Mouse (Mus musculus) layer of hippocampus, postnatal 36 days (tissue): ENCODE results near the gene Ahnak. TPM values are rescaled to one million over a fixed set of nuclear protein-coding genes. Genes with fewer than 3 reads are reported as not detected.
"Not testable (repeated sequence)": the region's sequence is repeated elsewhere in the genome, so short reads cannot be mapped to it uniquely, and the experiment has no call there.

Experiments used
- DNase-seq, 2 experiments: peaks; one replicate each; pipeline ENCODE4 v3.0.0; 2022
- total RNA-seq, 2 experiments: library from RNA; stranded (reverse); gene quantifications; 2 replicates each; pipeline ENCODE4 v1.2.3; 2021

Ahnak gene
- total RNA-seq, 2 experiments from 2014 or later, result 14.5 to 24.0 TPM

DNA sequence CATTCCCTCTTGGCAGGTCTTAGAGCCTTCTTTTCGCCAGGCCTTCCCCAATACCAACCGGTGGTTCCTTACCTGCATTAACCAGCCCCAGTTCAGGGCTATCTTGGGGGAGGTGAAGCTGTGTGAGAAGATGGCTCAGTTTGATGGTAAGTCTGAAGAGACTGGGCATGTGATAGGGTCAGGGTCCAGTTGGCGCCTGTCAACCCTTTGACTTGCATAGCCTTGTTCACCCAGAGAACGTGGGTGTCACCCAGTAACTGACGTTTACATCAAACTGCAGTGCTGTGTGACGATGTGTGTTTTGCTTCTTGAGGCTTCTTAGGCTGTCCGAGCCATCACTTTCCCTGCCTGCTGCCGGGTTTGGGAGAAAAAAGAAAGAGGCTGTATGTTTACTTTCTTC is 16.6 kb upstream of the Ahnak start:
- not testable (repeated sequence) for DNase-seq

DNA sequence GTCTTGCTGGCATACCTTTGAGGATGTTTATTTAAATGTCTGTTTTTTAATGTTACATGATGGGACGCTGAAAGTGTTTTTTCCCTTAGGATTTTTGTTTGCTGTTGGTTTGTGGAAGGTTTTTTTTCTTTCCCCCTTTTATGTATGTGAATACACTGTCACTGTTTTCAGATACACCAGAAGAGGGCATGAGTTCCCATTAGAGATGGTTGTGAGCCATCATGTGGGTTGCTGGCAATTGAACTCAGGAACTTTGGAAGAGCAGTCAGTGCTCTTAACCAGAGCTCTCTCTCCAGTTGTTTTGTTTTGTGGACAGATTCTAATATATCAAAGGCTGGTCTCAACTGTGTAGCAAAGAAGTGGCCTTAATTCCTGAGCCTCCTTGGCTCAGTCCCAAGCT is 14.4 kb upstream of the Ahnak start:
- no peak for DNase-seq

DNA sequence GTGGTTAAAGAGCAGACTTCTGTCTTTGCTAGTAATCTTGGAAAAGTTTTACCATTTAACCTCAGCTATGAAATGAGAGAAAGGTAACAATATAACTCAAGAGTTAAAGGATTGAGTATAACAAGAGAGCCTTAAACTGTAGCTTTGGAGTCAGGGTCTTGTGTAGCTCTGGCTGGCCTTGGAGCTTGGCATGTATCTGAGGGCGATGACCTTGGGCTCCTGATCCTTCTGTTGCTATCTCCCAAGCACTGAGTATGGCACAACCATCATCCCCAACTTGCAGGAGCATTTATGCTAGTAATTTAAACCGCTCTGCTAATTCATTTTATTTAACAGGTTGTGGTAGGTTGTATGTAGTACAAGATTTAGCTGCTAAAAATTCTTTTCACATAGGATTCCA is 13.6 kb upstream of the Ahnak start:
- DNase-seq, result no peak

DNA sequence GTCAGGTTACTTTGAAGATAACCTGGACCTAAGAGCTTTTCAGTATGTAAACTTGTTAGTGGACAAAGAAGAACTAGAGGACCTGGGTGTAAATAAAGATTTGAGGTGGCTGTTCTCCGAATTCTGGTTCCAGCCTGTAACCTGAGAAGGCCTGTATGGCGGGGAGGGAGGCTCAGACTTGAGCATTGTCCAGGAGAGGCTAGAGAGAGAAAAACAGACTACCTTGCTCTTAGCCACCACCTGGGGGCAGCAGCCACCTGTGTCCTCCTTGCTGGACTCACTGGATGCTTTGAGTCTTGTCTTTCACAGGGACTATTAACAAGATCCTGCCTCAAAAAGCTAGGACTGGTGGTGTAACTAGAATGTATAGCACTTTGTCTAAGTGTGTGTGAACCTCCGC is 12.5 kb upstream of the Ahnak start:
- no peak for DNase-seq

DNA sequence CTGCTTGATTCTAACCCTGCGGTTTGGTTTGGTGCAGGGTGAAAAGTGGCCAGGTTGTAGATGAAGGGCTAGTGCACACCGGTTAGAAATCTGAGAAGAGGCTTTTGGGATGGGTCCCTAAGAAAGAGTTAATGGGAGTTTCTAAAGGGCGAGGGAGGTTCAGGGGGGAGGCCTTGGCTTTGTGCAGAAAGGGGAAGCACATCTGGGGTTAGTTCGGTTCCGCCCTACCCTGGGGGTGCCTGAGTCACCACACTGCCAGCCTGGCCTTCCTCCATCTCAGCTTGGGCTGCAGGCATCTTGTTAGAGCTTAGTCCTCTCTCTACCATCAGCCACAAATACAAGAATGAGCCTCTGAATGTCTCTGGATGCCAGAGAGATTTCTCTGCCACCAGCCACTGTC is 8.3 kb upstream of the Ahnak start:
- no peak for DNase-seq

DNA sequence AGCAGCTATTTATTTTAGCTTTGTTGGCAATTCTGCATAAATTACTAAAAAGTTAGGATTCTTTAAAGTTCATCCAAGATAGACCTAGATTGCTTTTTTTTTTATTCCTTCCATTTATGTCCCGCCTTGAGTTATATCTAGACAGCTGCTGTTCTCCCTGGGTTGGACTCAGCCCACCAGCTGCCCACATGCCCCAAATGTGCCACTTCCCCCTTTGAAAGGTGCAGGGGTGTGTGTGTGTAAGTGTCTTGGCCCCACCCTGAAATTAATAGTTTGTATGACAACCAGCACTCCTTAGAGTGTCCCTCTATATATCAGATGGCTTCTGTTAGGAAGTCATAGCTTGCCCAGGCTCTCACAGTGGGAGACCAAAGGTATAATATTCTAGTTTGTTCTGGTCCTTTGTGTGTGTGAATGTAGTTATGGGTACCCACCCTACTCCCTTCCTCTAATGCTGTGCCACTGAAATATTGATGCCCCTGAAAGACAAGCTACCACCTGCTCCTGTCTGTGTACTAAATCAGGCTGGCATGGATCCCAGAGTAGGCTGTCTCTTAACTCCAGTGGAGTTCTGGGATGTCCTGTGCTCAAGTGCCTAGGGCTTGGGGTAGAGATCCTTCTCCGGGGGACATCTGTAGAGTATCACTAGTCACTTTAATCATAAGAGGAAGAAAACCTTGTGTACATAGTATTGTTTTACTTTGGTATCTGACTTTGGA is 7.5 kb upstream of the Ahnak start:
- DNase-seq, result no peak

DNA sequence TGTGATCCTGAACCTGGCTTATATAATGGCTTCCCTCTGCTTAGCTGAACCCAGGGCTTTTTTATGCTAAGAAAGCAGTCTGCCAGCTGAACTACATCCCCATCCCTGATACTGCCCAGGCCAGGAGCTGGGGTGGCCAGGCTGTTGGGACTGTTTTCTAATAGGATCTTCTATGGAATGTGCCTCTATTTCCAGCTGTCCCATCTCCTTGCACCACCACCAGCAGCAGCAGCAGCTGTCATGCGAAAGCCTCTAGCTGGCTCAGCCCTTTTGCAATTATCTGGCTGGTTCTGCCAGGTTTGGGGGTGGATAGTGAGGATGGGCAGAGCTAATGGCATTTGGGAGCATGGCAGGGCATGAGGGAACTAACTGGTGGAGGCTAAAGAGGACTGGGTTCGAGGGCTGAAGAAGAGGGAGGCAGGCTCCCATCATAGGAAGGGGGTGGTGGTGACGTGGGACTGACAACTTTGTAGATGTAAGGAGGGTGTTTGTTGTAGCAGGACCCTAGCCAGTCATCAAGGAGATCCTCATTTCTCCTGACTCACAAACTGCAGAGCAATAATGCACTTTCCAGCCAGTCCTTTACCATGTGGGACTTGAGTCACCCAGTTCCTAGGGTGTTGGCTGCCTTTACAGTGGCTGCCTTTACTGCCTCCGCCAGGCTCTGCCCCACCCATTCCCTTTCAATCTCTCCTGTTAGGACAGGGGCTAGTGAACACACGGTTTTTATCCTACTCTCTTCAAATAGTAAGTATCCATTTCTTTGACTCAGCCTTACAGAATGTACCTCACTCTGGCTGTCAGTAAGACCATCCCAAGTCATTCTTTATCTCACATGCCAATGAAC is 6.6 kb upstream of the Ahnak start:
- no peak for DNase-seq

DNA sequence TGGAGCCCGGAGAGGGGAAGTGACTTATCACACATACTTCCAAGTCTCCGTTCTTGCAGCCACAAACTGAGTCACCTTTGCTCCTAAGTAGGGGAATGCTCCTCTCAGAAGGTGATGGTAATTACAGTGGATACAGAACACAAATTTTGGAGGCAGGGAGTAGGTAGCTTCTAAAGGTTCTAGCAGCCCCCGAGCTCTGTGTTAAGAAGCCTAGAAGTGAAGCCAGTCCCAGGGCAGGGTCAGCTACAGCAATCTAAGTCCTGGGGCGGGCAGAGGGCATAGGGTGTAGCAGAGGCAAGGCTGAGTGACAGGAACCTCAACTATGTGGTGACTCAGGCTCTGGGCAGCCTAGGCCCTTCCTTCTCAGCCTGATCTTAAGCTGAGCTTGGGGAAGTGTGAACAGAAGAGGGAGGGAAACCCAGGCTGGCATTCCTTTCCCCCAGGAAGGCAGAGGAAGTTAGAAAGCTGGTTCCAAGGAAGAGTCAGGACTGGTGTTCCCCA is 5.9 kb upstream of the Ahnak start:
- DNase-seq, result no peak

DNA sequence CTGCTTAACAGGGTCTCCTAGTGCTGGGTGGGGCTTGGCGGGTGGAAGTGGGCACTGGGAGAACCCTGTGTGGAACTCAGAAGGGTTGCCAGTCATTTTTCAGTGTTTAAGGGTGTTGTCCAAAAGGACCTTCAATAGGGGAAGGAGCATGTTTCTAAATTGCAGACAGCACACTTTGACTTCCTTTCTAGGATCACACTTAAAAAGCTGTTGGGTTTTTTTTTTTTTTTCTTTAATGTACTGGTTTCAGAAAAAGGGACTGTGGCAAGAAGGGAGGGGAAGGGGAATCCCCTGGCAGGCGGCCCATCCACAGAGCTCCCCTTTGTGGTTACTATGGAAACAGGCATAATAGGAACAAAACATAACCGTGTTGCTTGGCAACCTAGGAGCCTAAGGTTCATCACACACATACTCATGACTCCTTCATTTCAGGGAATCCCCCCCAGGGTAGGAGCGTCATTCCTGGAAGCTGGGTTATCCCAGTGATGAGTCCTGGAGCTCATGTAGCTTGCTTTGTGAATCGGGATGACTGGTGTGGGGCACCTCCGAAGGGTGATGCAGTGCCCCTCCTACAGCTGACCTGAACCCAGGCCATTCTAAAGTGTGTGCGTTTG is 4.7 kb upstream of the Ahnak start:
- DNase-seq, result no peak

DNA sequence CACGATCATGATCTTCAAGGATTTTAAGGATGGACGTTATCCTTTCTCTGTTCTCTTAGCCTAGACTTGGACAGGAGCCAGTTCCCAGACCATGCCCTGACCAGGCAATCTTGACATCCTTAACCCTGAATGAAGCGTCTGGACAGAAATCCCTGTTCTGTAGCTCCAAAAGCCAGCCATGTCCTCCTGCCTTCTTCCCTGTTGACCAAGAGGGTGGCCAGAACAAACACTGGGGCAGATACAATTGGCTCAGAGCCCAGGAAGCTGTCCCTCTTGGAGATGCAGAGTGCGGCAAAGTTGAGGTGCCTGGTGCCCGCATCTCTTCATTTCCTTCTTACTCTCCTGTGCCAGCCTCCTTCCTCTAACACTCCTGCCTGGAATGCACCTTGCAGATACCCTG is 3.2 kb upstream of the Ahnak start:
- DNase-seq, result no peak

DNA sequence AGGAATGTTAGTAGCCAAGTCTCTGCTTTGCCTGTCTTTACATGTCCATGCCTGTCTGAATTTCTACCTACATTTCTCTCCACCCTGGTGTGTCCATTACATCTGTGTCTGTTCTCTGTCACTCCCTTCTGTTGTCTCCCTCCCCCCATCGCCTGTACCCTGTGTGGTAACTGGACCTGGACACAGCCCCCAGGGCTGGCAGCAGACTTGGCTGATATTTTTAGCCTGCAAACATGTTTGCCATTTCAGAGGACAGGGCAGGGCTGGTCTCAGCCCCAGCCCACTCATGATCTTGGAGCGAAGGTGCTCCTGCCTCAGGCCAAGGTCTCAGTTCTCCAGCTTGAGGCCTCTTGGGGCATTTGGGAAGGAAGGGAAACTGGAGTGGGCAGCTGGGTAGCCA is 1.3 kb upstream of the Ahnak start:
- no peak for DNase-seq

DNA sequence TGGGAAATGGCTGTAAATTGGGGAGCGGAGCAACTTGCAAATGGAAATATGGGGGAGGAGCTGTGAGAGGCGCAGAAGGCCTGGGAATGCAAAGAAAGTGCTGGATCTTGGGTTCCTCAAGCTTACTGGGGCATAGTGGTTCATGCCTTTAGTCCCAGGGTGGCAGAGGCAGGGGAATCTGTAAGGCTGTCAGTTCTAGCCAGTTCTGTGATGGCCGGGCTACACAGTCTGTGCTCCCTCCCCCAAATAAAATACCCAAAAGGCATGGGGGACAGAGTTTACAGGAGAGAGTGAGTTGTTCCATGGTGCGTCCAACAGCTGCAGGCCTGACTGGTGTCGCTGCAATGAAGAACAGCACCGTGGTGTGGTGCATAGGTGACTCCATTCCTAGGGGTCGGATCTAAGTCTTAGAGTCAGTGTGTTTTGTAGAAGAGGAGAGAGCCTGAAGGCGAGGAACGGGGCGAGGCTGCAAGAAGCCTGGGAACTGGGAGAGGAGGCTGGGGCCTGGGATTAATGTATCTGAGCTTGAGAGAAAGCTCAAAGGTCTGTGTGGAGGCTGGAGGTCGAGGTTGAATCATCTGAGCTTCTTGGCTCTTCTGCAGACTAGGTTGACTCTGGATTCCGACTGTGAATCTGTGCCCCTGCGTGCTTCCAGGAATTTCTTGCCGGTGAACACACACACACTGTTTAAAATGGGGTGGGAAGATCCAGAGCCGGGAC is 578 bp upstream of the Ahnak start:
- no peak for DNase-seq

DNA sequence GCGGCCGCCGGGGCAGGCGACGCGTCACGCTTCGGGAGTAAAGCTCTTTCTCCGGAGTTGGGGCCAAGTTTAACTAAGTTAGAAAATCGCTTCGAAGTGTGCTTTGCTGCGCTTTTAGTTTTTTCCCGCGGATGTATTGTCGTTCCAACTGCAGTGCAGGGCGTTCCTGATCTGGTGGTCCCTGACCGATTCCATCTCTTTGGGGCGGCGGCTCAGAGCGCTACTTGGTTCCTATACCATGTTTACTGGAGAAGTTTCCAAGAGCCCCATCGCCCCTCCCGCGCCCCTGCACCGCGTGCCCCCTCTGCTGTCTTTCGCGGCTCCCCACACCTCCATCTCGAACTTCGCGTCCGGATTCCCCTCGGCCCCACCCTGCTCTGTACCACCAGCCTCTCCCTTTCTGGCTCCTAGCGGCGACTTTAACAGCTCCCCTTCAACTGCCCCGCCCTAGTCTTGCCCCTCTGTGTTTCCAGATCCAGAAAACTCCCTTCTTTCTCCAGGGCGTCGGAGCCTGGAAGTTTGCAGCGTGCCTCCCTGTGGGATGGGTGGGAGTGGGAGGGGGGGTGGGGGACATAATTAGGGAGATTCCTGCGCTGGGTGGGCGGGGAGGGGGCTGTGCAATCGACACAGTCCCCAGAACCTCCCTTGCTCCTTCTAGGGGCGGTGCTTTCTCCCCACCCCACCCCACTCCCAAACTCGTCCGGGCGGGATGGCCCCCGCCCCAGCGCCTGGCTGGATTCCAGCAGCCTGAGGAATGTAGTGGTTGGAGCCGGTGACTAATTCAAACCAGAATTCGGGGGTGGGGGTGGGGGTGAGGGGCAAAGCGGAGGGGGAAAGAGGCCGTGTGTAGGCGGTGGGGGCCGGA is 715 bp downstream of the Ahnak start:
- DNase-seq, result no peak

DNA sequence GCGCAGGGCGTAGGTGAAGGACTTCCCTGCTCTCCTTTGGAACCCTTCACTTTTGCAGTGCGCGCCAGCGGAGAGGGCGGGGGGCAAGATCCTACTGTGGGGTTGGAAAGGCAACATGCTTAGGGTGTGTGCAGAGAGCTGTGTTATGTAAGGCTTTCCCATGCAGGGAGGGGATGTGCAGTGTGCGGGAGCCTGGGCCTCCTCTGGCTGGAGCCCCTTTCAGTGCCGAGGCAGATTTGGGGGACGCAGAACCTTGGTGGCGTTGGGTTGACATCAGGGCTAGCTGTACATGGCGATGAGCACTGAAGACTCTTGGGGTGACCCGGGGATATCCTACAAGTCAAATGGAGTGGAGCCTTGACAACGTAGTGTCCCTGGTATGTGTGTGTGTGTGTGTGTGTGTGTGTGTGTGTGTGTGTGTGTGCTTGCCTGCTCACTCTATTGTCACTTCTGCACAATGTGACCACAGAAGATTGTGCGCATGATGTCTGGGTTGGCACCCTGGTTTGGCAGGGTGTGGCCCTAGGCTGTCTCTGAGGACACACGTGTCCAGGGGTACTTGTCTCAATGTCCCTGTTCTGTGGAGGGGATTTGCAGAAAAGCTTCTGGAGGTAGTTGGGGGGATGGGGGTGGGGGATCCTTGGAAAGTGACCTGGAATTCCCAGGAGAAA is 1.5 kb downstream of the Ahnak start:
- peak in 1 of 2 experiments; percentile 26 for DNase-seq

DNA sequence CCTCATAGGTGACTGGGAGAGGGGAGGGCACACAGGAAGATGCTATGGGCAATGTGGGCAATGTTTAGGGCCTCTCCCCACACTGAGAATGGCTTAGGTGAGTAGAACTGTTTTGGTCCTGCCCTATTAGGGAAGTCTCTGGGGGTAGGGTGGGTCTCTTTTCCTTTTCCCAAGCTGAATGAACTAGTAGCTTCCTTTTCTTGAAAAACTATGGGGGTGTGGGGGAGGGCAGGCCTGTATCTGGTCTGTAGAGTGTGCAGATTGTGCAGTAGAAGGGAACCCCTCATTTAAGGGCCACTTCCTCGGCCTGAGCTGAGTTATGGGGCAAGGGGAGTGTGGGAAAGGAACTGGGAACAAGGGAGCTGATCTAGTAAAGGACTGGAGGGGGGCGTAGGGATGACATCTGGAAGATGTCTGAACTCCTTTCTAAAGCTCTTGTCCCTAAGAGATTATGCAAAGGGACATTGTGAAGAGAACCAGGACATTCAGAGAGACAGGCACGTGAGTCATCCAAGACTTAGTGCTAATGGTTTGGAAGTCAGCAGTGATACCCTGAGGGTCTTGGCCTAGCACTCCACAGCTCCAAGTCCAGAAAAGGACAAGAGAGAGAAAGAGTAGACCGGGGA is 2.3 kb downstream of the Ahnak start:
- DNase-seq, result no peak

DNA sequence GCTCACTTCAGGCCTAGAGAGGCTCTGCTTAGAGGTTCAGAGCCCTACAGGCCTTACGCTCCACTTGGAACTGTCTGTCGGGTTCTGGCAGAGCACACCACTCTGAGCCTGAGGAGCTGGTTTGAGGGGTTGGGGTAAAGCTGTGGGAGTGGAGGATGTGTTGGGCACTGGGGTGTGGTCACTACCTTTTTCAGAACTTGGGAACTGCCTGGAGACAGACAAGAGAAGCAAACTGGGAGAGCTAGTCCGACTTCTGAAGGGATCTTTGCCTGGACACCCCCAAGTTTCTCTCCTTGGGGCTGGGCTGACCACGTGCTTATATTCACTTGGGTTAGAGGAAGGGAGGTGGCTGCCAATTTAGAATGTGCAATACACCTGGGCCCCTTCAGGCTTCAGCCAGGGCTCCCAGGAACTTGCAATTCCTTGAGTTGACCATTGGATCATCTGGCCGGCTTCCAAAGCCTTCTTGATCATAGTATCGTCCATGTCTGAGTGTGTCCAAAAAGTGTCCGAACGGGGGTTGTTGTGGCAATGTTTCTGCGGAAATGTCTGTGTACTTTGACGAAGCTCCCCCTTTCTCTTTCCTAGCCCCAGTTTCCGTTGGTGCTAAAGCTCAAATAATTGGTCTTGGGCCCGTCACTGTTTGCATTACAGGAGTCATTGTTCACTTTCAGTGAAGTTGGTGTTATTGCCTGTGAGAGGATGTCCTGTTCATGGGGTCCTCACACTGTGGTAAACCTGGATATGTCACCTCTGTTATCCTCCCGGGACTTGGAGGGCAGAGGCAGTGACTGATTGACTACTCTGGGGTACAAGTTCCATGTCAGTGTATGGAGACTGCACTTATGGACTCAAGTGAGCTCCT is 3.0 kb downstream of the Ahnak start:
- DNase-seq, result no peak

DNA sequence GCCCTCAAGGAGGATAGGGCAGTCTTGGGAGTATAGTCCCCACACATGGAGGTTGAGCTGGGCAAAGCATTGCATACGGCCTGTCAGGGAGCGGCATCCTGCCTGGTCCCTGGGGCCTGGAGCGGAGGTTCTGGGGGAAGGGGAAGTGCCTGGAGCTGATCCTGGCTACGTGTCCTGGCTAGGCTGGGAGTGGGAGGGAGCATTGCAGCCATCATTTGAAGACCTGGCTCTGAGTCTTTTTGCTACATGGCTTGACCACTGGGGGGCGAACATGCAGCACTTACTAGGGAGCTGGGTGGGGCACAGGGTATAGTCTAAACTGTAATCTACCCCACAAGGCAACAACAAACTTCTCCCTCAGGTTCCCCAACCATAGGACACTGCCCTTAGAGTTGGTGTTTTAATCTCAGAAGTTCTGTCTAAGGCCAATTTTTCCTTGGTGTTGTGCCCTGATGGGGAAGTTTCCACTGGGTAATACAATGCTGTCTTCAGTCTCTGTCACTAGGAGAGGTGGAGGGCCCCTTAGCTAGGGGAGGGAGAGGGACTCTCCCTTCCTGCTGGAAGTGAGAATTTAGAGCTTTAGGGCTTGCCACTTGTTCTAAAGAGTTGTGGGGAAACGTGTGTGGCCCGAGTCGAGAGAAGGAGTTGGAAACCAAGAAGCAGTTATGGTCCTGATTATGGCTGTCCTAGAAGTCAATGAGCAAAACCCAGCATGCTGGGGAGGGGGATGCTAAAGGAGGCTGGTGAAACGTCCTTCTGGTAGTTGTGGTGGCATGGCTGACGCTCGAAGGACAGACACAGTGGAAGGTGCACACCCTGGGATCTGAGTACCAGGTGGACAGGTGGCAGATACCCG is 3.9 kb downstream of the Ahnak start:
- DNase-seq, result peak; percentile 73 to 74

DNA sequence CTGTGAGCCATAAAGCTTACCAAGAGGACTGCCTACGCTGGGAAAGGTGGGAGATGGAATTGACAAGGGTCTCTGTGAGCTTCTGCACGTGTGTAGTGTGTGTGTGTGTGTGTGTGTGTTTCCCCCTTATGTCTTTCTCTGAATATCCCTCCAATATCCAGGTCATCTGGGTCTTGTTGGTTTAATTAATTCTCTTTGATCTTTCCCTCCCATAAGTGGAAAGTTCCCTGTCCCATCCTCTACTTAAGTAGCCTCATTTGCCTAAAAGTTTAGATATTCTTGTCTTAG is 4.5 kb downstream of the Ahnak start:
- DNase-seq, result no peak
